Mouse (Mus musculus): Measurements from ENCODE around the gene Pilrb1. TPM values are rescaled to one million over a fixed set of nuclear protein-coding genes. Genes with fewer than 3 reads are reported as not detected.
"Not testable (repeated sequence)": the region's sequence is repeated elsewhere in the genome, so short reads cannot be mapped to it uniquely, and the experiment has no call there.

The Pilrb1 gene
- polyA plus RNA-seq (2015; fragmentation: Nextera tagmentation; extraction: Ambion mirVana) = 0.19 TPM in 1 of 2 replicates, not detected in the other

DNA sequence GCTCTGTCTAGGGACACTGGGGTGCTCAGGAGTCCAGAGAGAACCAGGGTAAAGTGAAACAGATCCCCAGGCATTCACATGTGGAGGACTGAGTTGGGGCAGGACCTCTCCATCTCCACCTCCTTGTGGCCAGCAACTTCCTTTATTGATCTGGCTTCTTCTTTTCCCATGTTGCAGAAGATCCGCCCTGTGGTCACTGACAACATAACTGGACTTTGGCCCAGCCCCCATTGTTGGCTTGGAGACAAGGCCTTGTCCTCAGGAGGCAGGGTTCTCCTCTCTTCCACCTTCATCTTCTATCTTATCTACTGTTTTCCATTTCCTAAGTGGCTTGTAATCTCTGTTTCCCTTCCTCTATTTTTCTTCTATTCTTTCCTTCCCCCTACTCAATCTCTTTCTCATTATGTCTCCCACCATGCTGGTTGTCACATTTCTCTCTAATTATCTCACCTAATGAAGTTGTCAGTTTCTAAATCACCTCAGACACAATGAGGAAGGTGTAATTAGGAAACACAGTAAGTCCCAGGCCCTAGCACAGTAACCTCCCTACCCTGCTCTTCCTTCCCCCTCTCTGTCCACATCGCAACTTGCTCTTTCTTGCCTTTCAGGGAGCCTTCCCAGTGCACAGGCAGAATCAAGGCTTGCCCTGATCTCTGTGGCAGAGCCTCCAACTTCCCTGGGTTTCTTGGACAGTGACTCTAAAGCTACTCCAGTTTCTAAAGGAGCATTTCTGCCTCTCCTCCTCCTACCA, at the start of gene Pilrb1:
Pilrb1 (minus strand) TSS at position 147 of the 751 bp plus-strand sequence.
- H3K27me3 ChIP-seq; H3K4me1 ChIP-seq; H3K4me2 ChIP-seq (replicated peaks); H3K36me3 ChIP-seq; H3K9ac ChIP-seq; H3K27ac ChIP-seq (replicated peaks); ATAC-seq (ENCODE audit: insufficient number of reproducible peaks, low FRiP score, low TSS enrichment, low read depth); H3K4me3 ChIP-seq (replicated peaks); H3K9me3 ChIP-seq (replicated peaks): not testable (repeated sequence)
- 73% methylated on average over 2 of the region's 2 CpGs for WGBS

DNA sequence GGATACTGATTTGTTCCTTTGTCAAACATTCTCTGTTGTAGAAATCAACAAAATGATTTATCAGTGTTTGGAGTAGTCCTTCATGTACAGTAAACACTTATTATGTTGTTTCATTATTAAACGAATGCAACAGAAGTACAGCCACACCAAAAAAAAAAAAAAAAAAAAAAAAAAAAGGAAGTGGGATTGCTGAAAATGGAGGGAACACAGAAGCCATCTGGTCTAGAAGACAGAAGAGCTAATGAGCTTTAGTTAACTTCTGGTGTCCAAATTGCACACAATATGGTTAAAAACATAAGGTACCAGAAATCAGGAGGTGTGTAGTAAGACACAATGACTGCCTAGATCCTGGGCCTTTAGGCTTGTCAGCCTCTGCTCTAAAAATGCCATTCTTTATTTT, 39.9 kb upstream of the Pilrb1 start:
- 57% methylated on average over 1 of the region's 1 CpGs for WGBS

DNA sequence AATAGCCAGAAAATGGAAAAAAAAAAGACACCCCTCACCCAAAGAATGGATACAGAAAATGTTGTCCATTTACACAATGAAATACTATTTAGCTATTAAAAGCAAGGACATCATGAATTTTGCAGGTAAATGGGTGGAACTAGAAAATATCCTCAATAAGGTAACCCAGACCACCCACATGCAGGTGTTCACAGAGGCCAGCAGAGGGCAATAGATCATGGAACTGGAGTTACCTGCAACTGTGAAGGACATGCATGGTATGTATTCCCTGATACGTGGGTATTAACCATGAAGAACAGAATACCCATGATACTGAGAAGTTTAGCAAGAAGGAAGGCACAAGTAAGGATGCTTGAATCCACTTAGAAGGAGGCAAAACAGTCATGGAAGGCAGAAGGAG, 35.0 kb upstream of the Pilrb1 start:
- ATAC-seq (ENCODE audit: insufficient number of reproducible peaks, low FRiP score, low TSS enrichment, low read depth) = no peak
- Histone ChIP-seq H3K4me3 (replicated peaks) (no peak overlapping the region), H3K27ac (replicated peaks) (no peak overlapping the region), H3K9ac (no peak overlapping the region), H3K27me3 (no peaks in the 10 kb centered on the region), H3K36me3 (no peaks in the 10 kb centered on the region), H3K4me1 (no peaks in the 10 kb centered on the region), H3K4me2 (replicated peaks) (no peak overlapping the region), H3K9me3 (replicated peaks) (no peaks in the 10 kb centered on the region)
- 36% methylated on average over 1 of the region's 1 CpGs for WGBS

More for the DNA sequence above, 39.9 kb upstream of the Pilrb1 start:
- Histone ChIP-seq H3K9ac (no peak overlapping the region), H3K27me3 (no peaks in the 10 kb centered on the region), H3K27ac (replicated peaks) (no peak overlapping the region), H3K9me3 (replicated peaks) (no peaks in the 10 kb centered on the region), H3K4me1 (no peaks in the 10 kb centered on the region), H3K4me3 (replicated peaks) (no peak overlapping the region), H3K4me2 (replicated peaks) (no peak overlapping the region), H3K36me3 (no peaks in the 10 kb centered on the region)
- ATAC-seq (ENCODE audit: insufficient number of reproducible peaks, low FRiP score, low TSS enrichment, low read depth) = no peak

DNA sequence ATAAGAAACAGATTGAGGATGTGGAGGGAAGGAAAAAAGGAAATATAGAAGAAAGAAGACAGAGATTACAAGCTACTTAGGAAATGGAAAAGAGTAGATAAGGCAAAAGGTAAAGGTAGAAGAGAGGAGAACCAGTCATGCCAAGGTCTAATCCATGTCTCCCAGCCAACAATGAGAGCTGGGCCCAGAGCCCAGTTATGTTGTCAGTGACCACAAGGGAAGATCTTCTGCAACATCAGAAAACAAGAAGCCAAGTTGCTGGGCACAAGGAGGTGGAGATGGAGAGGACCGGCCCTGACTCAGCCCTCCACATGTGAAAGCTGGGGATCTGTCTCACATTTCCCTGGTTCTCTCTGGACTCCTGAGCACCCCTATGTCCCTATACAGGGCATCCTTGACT, 29.8 kb upstream of the Pilrb1 start:
- Histone ChIP-seq H3K9me3 (replicated peaks) (no peaks in the 10 kb centered on the region), H3K36me3 (no peaks in the 10 kb centered on the region), H3K4me1 (no peaks in the 10 kb centered on the region), H3K27ac (replicated peaks) (no peak overlapping the region), H3K9ac (no peak overlapping the region), H3K4me2 (replicated peaks) (no peak overlapping the region), H3K27me3 (no peaks in the 10 kb centered on the region), H3K4me3 (replicated peaks) (no peak overlapping the region)
- WGBS = 79% methylated on average over 1 of the region's 1 CpGs
- no peak for ATAC-seq (ENCODE audit: insufficient number of reproducible peaks, low FRiP score, low TSS enrichment, low read depth)

DNA sequence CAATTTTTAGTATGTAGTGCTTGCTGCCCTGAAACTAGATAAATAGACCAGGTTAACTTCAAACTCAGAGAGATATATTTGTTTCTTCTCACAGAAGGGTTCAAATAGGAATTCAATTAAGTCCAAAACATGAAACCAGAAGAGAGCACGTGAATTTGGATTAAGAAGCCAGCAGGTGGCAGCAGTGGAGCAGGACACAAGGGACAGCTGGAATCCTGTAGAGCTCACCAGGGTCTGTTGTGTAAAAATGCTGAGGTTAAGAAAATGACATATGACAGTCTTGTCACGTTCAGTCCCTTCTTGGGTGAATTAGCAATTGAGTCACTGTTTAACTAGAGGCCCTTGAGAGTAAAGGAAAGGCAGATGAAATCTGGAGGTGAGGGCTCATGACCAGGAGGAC, 28.0 kb upstream of the Pilrb1 start:
- H3K9me3 ChIP-seq (replicated peaks) = no peaks in the 10 kb centered on the region
- WGBS = 4% methylated on average over 2 of the region's 2 CpGs
- H3K27ac ChIP-seq (replicated peaks) = no peak overlapping the region
- no peak overlapping the region for H3K9ac ChIP-seq
- H3K36me3 ChIP-seq = no peaks in the 10 kb centered on the region
- no peak overlapping the region for H3K4me2 ChIP-seq (replicated peaks)
- no peak for ATAC-seq (ENCODE audit: insufficient number of reproducible peaks, low FRiP score, low TSS enrichment, low read depth)
- no peak overlapping the region for H3K4me3 ChIP-seq (replicated peaks)
- no peaks in the 10 kb centered on the region for H3K27me3 ChIP-seq
- no peaks in the 10 kb centered on the region for H3K4me1 ChIP-seq

DNA sequence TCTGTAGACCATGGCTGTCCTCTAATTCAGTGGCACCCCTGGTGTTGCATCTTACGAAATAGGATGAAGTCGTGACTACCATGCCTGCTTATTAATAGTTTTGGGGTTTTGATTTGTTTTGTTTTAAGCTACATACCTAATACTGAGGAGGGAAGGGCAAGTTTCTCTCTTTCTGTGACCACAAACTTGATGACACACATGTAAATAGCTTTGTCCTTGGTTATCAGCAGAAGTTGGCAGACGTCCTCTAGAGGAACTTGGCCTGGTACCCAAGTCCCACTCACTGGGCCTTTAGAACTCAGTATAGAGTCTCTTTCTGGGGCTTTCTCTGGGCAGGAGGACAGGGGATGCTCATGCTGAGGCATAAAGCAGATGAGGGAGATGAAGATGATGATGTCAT, 25.4 kb upstream of the Pilrb1 start:
- Histone ChIP-seq H3K27ac (replicated peaks) (no peak overlapping the region), H3K9ac (no peak overlapping the region), H3K27me3 (no peaks in the 10 kb centered on the region), H3K4me1 (no peaks in the 10 kb centered on the region), H3K9me3 (replicated peaks) (no peaks in the 10 kb centered on the region), H3K36me3 (no peaks in the 10 kb centered on the region), H3K4me3 (replicated peaks) (no peak overlapping the region), H3K4me2 (replicated peaks) (no peak overlapping the region)
- no peak for ATAC-seq (ENCODE audit: insufficient number of reproducible peaks, low FRiP score, low TSS enrichment, low read depth)
- WGBS = 78% methylated on average over 3 of the region's 3 CpGs

DNA sequence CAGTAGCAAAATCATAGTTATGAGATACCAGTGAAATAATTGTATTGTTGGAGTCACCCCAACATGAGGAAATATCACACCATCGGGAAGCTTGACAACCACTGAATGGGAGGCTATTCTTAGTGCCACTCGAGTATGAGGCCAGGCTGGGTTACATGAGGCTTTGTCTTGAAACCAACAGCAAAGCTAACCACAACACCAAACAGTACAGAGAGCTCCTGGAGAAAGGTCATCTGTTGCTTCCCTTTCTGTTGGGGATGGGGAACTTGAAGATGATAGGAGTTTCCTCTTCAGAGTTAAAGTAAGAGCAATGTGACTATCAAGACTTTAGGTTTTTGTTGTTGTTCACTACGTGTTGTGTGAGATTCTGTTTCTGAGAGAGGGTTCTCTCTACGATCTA, 25.0 kb upstream of the Pilrb1 start:
- Histone ChIP-seq H3K27me3 (no peaks in the 10 kb centered on the region), H3K9me3 (replicated peaks) (no peaks in the 10 kb centered on the region), H3K4me3 (replicated peaks) (no peak overlapping the region), H3K36me3 (no peaks in the 10 kb centered on the region), H3K4me2 (replicated peaks) (no peak overlapping the region), H3K27ac (replicated peaks) (no peak overlapping the region), H3K4me1 (no peaks in the 10 kb centered on the region), H3K9ac (no peak overlapping the region)
- ATAC-seq (ENCODE audit: insufficient number of reproducible peaks, low FRiP score, low TSS enrichment, low read depth) = no peak
- WGBS = 75% methylated on average over 4 of the region's 4 CpGs

DNA sequence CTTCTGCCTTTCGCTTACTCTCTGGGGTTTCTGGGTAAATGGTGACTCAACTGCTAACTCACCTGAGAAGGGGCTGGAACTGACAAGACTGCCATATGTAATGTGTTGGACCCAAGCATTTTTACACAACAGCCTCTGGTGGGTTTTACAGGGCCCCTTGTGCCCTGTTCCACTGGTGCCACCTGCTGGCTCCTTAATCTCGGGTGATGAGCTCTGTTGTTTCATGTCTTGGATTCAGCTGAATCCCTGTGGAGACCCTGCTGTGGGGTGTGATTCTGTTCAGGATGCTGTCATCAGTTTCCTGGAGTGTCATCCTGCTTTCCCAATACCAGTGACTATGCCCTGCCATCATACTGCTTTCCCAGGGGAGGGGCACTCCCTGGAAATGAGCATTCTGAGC, 20.0 kb upstream of the Pilrb1 start:
- Histone ChIP-seq H3K9me3 (replicated peaks) (no peaks in the 10 kb centered on the region), H3K4me2 (replicated peaks) (no peak overlapping the region), H3K27me3 (no peaks in the 10 kb centered on the region), H3K36me3 (no peaks in the 10 kb centered on the region), H3K4me3 (replicated peaks) (no peak overlapping the region), H3K9ac (no peak overlapping the region), H3K27ac (replicated peaks) (no peak overlapping the region), H3K4me1 (no peaks in the 10 kb centered on the region)
- no peak for ATAC-seq (ENCODE audit: insufficient number of reproducible peaks, low FRiP score, low TSS enrichment, low read depth)
- 57% methylated on average over 2 of the region's 2 CpGs for WGBS

DNA sequence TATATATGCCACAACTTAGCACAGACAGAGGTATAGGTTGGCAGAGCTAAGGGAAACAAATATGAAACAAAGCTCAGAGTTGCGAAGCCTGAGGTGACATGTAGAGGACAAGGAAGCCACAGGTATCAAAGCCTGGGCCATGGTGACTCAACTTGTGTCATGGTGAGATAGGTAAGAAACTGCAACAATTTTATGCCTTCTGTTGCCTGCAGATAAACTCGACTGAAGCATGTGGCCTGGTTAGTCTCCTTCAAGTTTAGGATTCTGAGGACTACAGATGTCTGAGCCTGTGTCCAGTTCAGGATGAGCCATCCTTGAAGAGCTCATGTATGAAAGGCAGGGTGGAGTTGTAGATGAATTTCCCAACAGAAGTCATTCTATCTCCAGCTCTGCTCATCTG, 17.1 kb upstream of the Pilrb1 start:
- no peak overlapping the region for H3K27ac ChIP-seq (replicated peaks)
- no peak overlapping the region for H3K4me3 ChIP-seq (replicated peaks)
- H3K4me2 ChIP-seq (replicated peaks) = no peak overlapping the region
- no peak for ATAC-seq (ENCODE audit: insufficient number of reproducible peaks, low FRiP score, low TSS enrichment, low read depth)
- no peaks in the 10 kb centered on the region for H3K36me3 ChIP-seq
- H3K9me3 ChIP-seq (replicated peaks) = no peaks in the 10 kb centered on the region
- H3K4me1 ChIP-seq = no peaks in the 10 kb centered on the region
- H3K9ac ChIP-seq = no peak overlapping the region
- 83% methylated on average over 2 of the region's 2 CpGs for WGBS
- H3K27me3 ChIP-seq = no peaks in the 10 kb centered on the region

DNA sequence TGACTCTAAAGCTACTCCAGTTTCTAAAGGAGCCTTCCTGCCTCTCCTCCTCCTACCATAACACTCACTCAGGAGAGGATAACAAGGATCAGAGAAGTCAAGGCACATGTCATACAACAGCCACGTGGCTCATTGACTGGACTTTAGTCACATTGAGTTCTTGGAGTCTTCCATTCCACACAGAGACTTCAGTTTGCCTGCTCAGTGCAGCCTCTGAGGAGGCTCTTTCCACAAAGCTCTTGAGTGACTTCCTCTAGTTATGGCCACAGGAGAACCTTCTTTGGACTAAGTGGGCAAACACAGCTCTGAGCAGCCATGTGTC, 14.4 kb upstream of the Pilrb1 start:
- not testable (repeated sequence) for H3K27ac ChIP-seq (replicated peaks); H3K9ac ChIP-seq; H3K36me3 ChIP-seq; H3K9me3 ChIP-seq (replicated peaks); H3K27me3 ChIP-seq; ATAC-seq (ENCODE audit: insufficient number of reproducible peaks, low FRiP score, low TSS enrichment, low read depth); H3K4me3 ChIP-seq (replicated peaks); H3K4me2 ChIP-seq (replicated peaks); H3K4me1 ChIP-seq
- 27% methylated on average over 1 of the region's 1 CpGs for WGBS

DNA sequence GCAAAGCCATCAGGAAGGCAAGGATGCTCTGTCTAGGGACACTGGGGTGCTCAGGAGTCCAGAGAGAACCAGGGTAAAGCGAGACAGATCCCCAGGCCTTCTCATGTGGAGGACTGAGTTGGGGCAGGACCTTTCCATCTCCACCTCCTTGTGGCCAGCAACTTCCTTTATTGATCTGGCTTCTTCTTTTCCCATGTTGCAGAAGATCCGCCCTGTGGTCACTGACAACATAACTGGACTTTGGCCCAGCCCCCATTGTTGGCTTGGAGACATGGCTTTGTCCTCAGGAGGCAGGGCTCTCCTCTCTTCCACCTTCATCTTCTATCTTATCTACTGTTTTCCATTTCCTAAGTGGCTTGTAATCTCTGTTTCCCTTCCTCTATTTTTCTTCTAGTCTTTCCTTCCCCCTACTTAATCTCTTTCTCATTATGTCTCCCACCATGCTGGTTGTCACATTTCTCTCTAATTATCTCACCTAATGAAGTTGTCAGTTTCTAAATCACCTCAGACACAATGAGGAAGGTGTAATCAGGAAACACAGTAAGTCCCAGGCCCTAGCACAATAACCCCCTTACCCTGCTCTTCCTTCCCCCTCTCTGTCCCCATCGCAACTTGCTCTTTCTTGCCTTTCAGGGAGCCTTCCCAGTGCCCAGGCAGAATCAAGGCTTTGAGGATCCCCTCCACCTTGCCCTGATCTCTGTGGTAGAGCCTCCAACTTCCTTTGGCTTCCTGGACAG, 13.9 kb upstream of the Pilrb1 start, which contains the start of gene Pilrb2:
Pilrb2 (minus strand) TSS at position 172 of the 737 bp plus-strand sequence.
- H3K9ac ChIP-seq; H3K27ac ChIP-seq (replicated peaks); ATAC-seq (ENCODE audit: insufficient number of reproducible peaks, low FRiP score, low TSS enrichment, low read depth); H3K27me3 ChIP-seq; H3K4me2 ChIP-seq (replicated peaks); H3K36me3 ChIP-seq; H3K4me1 ChIP-seq; H3K4me3 ChIP-seq (replicated peaks); H3K9me3 ChIP-seq (replicated peaks): not testable (repeated sequence)
- WGBS = 63% methylated on average over 3 of the region's 3 CpGs

DNA sequence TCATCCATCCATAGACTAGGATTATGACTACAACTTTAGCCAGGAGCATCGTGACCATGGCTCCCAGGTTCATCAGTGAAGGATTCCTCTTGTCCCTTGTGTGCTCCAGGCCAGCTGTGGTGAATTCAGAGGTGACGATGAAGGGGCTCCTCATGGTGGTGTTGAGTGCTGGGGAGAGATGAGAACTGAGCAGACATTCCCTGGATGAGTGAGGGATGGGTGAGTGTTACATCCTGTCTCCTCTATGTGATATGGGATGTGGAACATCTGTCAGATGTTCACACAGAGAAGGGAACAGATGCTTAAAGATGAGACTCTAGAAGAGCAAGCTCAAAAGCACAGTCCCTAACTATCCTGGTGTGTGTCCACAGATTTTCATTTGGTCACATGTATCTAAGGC, 10.7 kb upstream of the Pilrb1 start:
- not testable (repeated sequence) for H3K27ac ChIP-seq (replicated peaks); ATAC-seq (ENCODE audit: insufficient number of reproducible peaks, low FRiP score, low TSS enrichment, low read depth); H3K4me2 ChIP-seq (replicated peaks); H3K36me3 ChIP-seq; H3K9ac ChIP-seq; H3K4me3 ChIP-seq (replicated peaks); H3K4me1 ChIP-seq; H3K27me3 ChIP-seq; H3K9me3 ChIP-seq (replicated peaks)
- WGBS = 73% methylated on average over 2 of the region's 2 CpGs
